Mouse (Mus musculus): ENCODE data around the gene Gm11639. TPM values are rescaled to one million over a fixed set of nuclear protein-coding genes. Genes with fewer than 3 reads are reported as not detected.
"Not testable (repeated sequence)": the region's sequence is repeated elsewhere in the genome, so short reads cannot be mapped to it uniquely, and the experiment has no call there.

The Gm11639 gene
- polyA plus RNA-seq, 1 experiment from 2014 or later = not detected

- no peaks in the 10 kb centered on the region for H3K9me3 ChIP-seq
- peak within 1 kb of the TSS; percentile 81 for H3K27ac ChIP-seq (replicated peaks)
- peak; percentile 91 for ATAC-seq (ENCODE audit: low read depth)
- no peaks in the 10 kb centered on the region for H3K27me3 ChIP-seq
- peak within 1 kb of the TSS; percentile 82 for H3K9ac ChIP-seq
- 2% methylated on average over 24 of the region's 38 CpGs for WGBS
- H3K36me3 ChIP-seq = peaks cover 18% of the 10 kb centered on the region
- peaks cover 18% of the 10 kb centered on the region for H3K4me1 ChIP-seq (replicated peaks)
- peak within 1 kb of the TSS; percentile 97 for H3K4me2 ChIP-seq
- peak within 1 kb of the TSS; percentile 98 for H3K4me3 ChIP-seq
Measured at GRCm38 (mm10) chr11:105125735-105126519, 440.4 kb downstream of the Gm11639 start, which contains the start of gene Mettl2. TSS of gene Mettl2 (plus strand) at chr11:105126425.

GRCm38 (mm10) chr11:105126520-105127029 lies 441.1 kb downstream of the Gm11639 start:
- peak overlapping the region; percentile 98 for H3K4me3 ChIP-seq
- peaks cover 23% of the 10 kb centered on the region for H3K36me3 ChIP-seq
- ATAC-seq (ENCODE audit: low read depth) = peak; percentile 38
- peak overlapping the region; percentile 82 for H3K9ac ChIP-seq
- peaks cover 18% of the 10 kb centered on the region for H3K4me1 ChIP-seq (replicated peaks)
- WGBS = 1% methylated on average over 49 of the region's 49 CpGs
- H3K27ac ChIP-seq (replicated peaks) = no peak overlapping the region
- H3K9me3 ChIP-seq = no peaks in the 10 kb centered on the region
- peak overlapping the region; percentile 97 for H3K4me2 ChIP-seq
- no peaks in the 10 kb centered on the region for H3K27me3 ChIP-seq

- WGBS = 92% methylated on average over 7 of the region's 7 CpGs
- Histone ChIP-seq H3K9ac (no peak overlapping the region), H3K4me3 (no peak overlapping the region), H3K4me1 (replicated peaks) (no peaks in the 10 kb centered on the region), H3K9me3 (no peaks in the 10 kb centered on the region), H3K27me3 (no peaks in the 10 kb centered on the region), H3K4me2 (no peak overlapping the region), H3K27ac (replicated peaks) (no peak overlapping the region), H3K36me3 (peaks cover 97% of the 10 kb centered on the region)
- no peak for ATAC-seq (ENCODE audit: low read depth)
Measured at GRCm38 (mm10) chr11:105135692-105136091, 450.2 kb downstream of the Gm11639 start.

GRCm38 (mm10) chr11:105137255-105137654 lies 451.7 kb downstream of the Gm11639 start:
- peaks cover 90% of the 10 kb centered on the region for H3K36me3 ChIP-seq
- WGBS = 96% methylated on average over 2 of the region's 2 CpGs

GRCm38 (mm10) chr11:105140512-105140911 lies 455.0 kb downstream of the Gm11639 start:
- not testable (repeated sequence) for H3K9ac ChIP-seq; H3K27me3 ChIP-seq; ATAC-seq (ENCODE audit: low read depth); H3K4me3 ChIP-seq; H3K4me1 ChIP-seq (replicated peaks); H3K9me3 ChIP-seq; H3K4me2 ChIP-seq; H3K27ac ChIP-seq (replicated peaks)
- 95% methylated on average over 8 of the region's 8 CpGs for WGBS
- H3K36me3 ChIP-seq = peaks cover 58% of the 10 kb centered on the region

More at GRCm38 (mm10) chr11:105137255-105137654, 451.7 kb downstream of the Gm11639 start:
- H3K27me3 ChIP-seq; ATAC-seq (ENCODE audit: low read depth); H3K9me3 ChIP-seq; H3K9ac ChIP-seq; H3K27ac ChIP-seq (replicated peaks); H3K4me3 ChIP-seq; H3K4me1 ChIP-seq (replicated peaks); H3K4me2 ChIP-seq: not testable (repeated sequence)

- Histone ChIP-seq H3K4me3 (no peak overlapping the region), H3K27ac (replicated peaks) (no peak overlapping the region), H3K36me3 (peaks cover 52% of the 10 kb centered on the region), H3K4me1 (replicated peaks) (no peaks in the 10 kb centered on the region), H3K27me3 (no peaks in the 10 kb centered on the region), H3K9ac (no peak overlapping the region), H3K9me3 (no peaks in the 10 kb centered on the region), H3K4me2 (no peak overlapping the region)
- WGBS = 95% methylated on average over 5 of the region's 5 CpGs
- ATAC-seq (ENCODE audit: low read depth) = no peak
Measured at GRCm38 (mm10) chr11:105141115-105141514, 455.6 kb downstream of the Gm11639 start.

GRCm38 (mm10) chr11:105143564-105143963 lies 458.1 kb downstream of the Gm11639 start:
- no peak for ATAC-seq (ENCODE audit: low read depth)
- H3K9ac ChIP-seq = no peak overlapping the region
- no peaks in the 10 kb centered on the region for H3K9me3 ChIP-seq
- no peak overlapping the region for H3K4me2 ChIP-seq
- no peak overlapping the region for H3K27ac ChIP-seq (replicated peaks)
- no peak overlapping the region for H3K4me3 ChIP-seq
- H3K36me3 ChIP-seq = peaks cover 27% of the 10 kb centered on the region
- H3K27me3 ChIP-seq = no peaks in the 10 kb centered on the region
- no peaks in the 10 kb centered on the region for H3K4me1 ChIP-seq (replicated peaks)

- H3K4me1 ChIP-seq (replicated peaks) = no peaks in the 10 kb centered on the region
- H3K9me3 ChIP-seq = no peaks in the 10 kb centered on the region
- H3K27me3 ChIP-seq = no peaks in the 10 kb centered on the region
- peaks cover 22% of the 10 kb centered on the region for H3K36me3 ChIP-seq
- H3K9ac ChIP-seq = no peak overlapping the region
- H3K4me2 ChIP-seq = no peak overlapping the region
- ATAC-seq (ENCODE audit: low read depth) = no peak
- H3K4me3 ChIP-seq = no peak overlapping the region
- 88% methylated on average over 3 of the region's 3 CpGs for WGBS
- no peak overlapping the region for H3K27ac ChIP-seq (replicated peaks)
Measured at GRCm38 (mm10) chr11:105144084-105144483, 458.6 kb downstream of the Gm11639 start.

- Histone ChIP-seq H3K36me3 (peaks cover 16% of the 10 kb centered on the region), H3K4me2 (no peak overlapping the region), H3K4me3 (no peak overlapping the region), H3K27ac (replicated peaks) (no peak overlapping the region), H3K9ac (no peak overlapping the region), H3K4me1 (replicated peaks) (no peaks in the 10 kb centered on the region), H3K9me3 (no peaks in the 10 kb centered on the region), H3K27me3 (no peaks in the 10 kb centered on the region)
- ATAC-seq (ENCODE audit: low read depth) = no peak
- 80% methylated on average over 11 of the region's 11 CpGs for WGBS
Measured at GRCm38 (mm10) chr11:105144508-105145210, 459.2 kb downstream of the Gm11639 start.

- WGBS = 93% methylated on average over 10 of the region's 10 CpGs
- no peak overlapping the region for H3K27ac ChIP-seq (replicated peaks)
- no peaks in the 10 kb centered on the region for H3K4me1 ChIP-seq (replicated peaks)
- no peak overlapping the region for H3K4me3 ChIP-seq
- no peaks in the 10 kb centered on the region for H3K27me3 ChIP-seq
- no peak overlapping the region for H3K9ac ChIP-seq
- no peaks in the 10 kb centered on the region for H3K9me3 ChIP-seq
- H3K4me2 ChIP-seq = no peak overlapping the region
- ATAC-seq (ENCODE audit: low read depth) = no peak
- H3K36me3 ChIP-seq = peaks cover 11% of the 10 kb centered on the region
Measured at GRCm38 (mm10) chr11:105145211-105145610, 459.7 kb downstream of the Gm11639 start.

- Histone ChIP-seq H3K9ac (no peak within 1 kb of the TSS), H3K4me1 (replicated peaks) (peaks cover 5% of the 10 kb centered on the region), H3K36me3 (no peaks in the 10 kb centered on the region), H3K27me3 (no peaks in the 10 kb centered on the region), H3K4me3 (no peak within 1 kb of the TSS), H3K9me3 (no peaks in the 10 kb centered on the region), H3K4me2 (no peak within 1 kb of the TSS), H3K27ac (replicated peaks) (no peak within 1 kb of the TSS)
- WGBS = 82% methylated on average over 3 of the region's 3 CpGs
- no peak for ATAC-seq (ENCODE audit: low read depth)
Measured at GRCm38 (mm10) chr11:105146593-105146992, 461.1 kb downstream of the Gm11639 start, which contains the start of gene Gm10842. TSS of gene Gm10842 (plus strand) at chr11:105146893.

- Histone ChIP-seq H3K27ac (replicated peaks) (no peak overlapping the region), H3K27me3 (no peaks in the 10 kb centered on the region), H3K9me3 (no peaks in the 10 kb centered on the region), H3K4me3 (no peak overlapping the region), H3K9ac (no peak overlapping the region), H3K36me3 (no peaks in the 10 kb centered on the region), H3K4me2 (no peak overlapping the region), H3K4me1 (replicated peaks) (peaks cover 21% of the 10 kb centered on the region)
- 91% methylated on average over 3 of the region's 3 CpGs for WGBS
- ATAC-seq (ENCODE audit: low read depth) = no peak
Measured at GRCm38 (mm10) chr11:105149353-105149752, 463.8 kb downstream of the Gm11639 start.
